Mouse (Mus musculus): ENCODE data around the gene Nr2e3. TPM values are rescaled to one million over a fixed set of nuclear protein-coding genes. Genes with fewer than 3 reads are reported as not detected.
"Not testable (repeated sequence)": the region's sequence is repeated elsewhere in the genome, so short reads cannot be mapped to it uniquely, and the experiment has no call there.

The Nr2e3 gene
- polyA plus RNA-seq, 1 experiment from 2014 or later = 8.0 TPM

DNA sequence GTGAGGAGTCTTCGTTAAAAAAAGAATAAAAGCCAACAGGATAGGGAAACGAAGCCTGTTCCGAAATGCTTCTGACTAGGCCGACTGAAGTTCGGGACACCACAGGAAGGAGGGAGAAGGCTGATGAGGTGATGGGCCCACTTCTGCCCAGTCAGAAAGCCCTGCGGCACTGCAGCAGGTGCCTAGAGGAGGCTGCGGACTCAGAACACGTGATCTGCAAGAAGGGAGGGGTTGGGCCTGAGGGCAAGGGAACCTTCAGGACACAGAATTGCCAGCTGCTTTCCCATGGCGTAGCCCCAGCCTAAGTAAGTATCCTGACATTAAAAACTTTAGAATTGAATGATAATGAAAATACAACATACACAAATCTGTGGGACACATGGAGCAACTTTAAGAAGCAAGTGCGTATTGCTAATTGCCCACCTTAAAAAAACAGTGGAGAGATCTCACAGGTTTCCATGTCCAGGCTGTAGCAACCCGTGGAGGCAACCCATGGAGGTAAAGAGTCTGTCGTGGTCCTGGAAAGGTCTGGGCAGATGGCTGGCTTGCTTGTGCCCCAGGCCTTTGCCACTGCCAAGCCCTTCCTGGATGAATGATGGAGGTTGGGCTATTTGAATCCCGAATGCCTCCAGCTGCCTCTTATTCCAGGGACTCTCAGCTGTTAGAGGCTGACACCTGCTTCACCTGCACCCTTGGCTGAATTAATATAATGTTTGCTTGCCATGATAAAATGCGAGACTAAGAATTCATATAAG is 919 bp upstream of the Nr2e3 start:
- Histone ChIP-seq H3K4me1 (replicated peaks) (0 out of 2 replicates have a peak, but pooled peaks cover 8% of the 10 kb centered on the region), H3K4me2 (replicated peaks) (no peak overlapping the region)
- ATAC-seq = no peak

DNA sequence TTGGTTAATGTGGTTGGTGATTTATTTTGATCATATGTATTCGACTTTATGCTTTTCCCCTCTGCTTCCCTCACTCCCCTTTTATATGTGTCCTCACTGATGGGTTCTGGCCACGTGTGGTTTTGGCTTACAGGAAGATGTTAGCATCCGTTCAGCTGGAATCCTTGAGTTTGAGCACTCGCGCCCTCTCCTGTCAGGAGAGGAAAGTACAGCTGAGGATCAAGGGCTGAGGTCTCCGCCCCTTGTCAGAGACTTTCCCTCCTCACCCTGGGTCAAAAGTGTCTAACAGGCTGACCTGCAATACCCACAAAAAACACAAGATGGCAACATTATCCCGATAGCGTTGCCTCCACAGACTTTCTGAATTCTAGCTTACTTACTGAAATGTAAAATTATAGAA is 1.2 kb downstream of the Nr2e3 start:
- no peaks in the 10 kb centered on the region for H3K27me3 ChIP-seq (replicated peaks)
- ATAC-seq = peak; percentile 68
- H3K4me3 ChIP-seq (replicated peaks) = no peak overlapping the region
- no peak overlapping the region for H3K9ac ChIP-seq
- no peak overlapping the region for H3K27ac ChIP-seq
- H3K4me1 ChIP-seq (replicated peaks) = peaks cover 16% of the 10 kb centered on the region; the same call in 1 of the 2 replicates
- 2% methylated on average over 8 of the region's 8 CpGs for WGBS
- no peaks in the 10 kb centered on the region for H3K9me3 ChIP-seq
- H3K4me2 ChIP-seq (replicated peaks) = no peak overlapping the region
- no peaks in the 10 kb centered on the region for H3K36me3 ChIP-seq

More for the DNA sequence above, 919 bp upstream of the Nr2e3 start:
- WGBS = 68% methylated on average over 14 of the region's 14 CpGs
- H3K36me3 ChIP-seq = no peaks in the 10 kb centered on the region
- no peak overlapping the region for H3K4me3 ChIP-seq (replicated peaks)
- no peak overlapping the region for H3K9ac ChIP-seq
- no peaks in the 10 kb centered on the region for H3K27me3 ChIP-seq (replicated peaks)
- no peaks in the 10 kb centered on the region for H3K9me3 ChIP-seq
- H3K27ac ChIP-seq = no peak overlapping the region

DNA sequence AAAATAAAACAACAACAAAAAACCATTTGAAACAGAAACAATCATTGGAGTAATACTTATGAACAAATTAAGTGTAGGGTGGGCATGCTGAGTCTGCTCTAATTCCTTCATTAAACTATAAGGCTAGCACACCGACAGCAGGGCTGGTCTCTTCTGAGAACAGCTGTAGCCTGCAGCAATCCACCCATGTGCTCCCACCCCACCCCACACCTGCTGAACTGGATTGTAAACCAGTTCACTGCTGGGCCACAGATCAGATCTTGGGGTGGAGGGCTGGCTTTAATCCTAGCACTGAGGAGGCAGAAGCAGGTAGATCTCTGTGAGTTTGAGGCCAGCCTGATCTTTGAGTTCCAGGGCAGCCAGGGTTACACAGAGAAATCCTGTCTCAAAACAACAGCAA is 2.3 kb downstream of the Nr2e3 start:
- WGBS = 46% methylated on average over 1 of the region's 1 CpGs
- H3K9ac ChIP-seq; H3K4me3 ChIP-seq (replicated peaks); H3K4me2 ChIP-seq (replicated peaks); H3K27me3 ChIP-seq (replicated peaks); H3K9me3 ChIP-seq; H3K36me3 ChIP-seq: not testable (repeated sequence)
- H3K27ac ChIP-seq = peak overlapping the region; percentile 55; the same call in 1 of the 2 replicates
- peaks cover 24% of the 10 kb centered on the region for H3K4me1 ChIP-seq (replicated peaks)
- ATAC-seq = peak; percentile 20; the same call in 1 of the 2 replicates

DNA sequence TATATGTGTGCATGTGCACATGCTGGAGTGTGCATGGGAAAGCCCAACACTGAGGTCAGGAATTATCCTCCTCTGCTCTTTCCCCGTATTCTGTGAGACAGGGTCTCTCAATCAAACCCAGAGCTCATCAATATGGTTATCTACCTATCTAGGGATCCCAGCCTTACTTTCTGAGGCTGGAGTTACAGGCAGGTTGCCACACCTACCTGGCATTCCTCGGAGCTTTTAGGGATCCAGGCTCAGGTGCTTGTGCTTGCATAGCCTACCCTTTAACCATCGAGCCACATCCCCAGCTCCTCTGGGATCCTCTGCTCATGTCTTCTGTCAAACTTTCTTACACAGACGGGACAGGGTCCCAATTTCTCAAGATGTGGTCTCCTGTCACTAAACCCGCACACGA is 4.0 kb downstream of the Nr2e3 start:
- Histone ChIP-seq H3K27me3 (replicated peaks) (no peaks in the 10 kb centered on the region), H3K36me3 (no peaks in the 10 kb centered on the region), H3K27ac (no peak overlapping the region), H3K9ac (no peak overlapping the region), H3K4me1 (replicated peaks) (peaks cover 24% of the 10 kb centered on the region), H3K9me3 (no peaks in the 10 kb centered on the region), H3K4me3 (replicated peaks) (no peak overlapping the region), H3K4me2 (replicated peaks) (peak overlapping the region; percentile 20; the same call in 1 of the 2 replicates)
- WGBS = 31% methylated on average over 6 of the region's 6 CpGs
- no peak for ATAC-seq

DNA sequence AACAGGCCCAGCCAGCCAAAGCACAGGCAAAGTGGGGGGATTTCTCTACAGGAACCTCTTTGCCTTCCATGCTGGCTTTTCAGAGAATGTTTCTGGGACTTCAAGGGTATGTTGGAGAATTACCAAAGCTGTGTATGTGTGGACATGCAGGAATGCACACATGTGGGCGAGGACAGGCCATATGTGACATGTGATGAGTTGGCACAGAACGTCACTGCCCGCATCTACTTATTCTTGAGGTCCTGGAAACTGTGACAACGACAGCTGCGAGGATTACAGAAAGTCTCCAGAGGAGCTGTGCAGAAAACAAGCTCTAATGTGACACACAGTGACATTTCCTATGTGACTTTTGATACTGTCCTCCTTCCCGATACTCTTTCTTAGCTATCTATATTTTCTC is 4.8 kb downstream of the Nr2e3 start:
- no peaks in the 10 kb centered on the region for H3K36me3 ChIP-seq
- H3K9me3 ChIP-seq = no peaks in the 10 kb centered on the region
- 77% methylated on average over 6 of the region's 6 CpGs for WGBS
- H3K4me1 ChIP-seq (replicated peaks) = peaks cover 26% of the 10 kb centered on the region
- H3K4me2 ChIP-seq (replicated peaks) = no peak overlapping the region
- H3K9ac ChIP-seq = no peak overlapping the region
- 0 out of 2 replicates have a peak overlapping the region, but pooled peaks have one; percentile 56 for H3K27ac ChIP-seq
- ATAC-seq = no peak
- no peak overlapping the region for H3K4me3 ChIP-seq (replicated peaks)
- H3K27me3 ChIP-seq (replicated peaks) = no peaks in the 10 kb centered on the region

DNA sequence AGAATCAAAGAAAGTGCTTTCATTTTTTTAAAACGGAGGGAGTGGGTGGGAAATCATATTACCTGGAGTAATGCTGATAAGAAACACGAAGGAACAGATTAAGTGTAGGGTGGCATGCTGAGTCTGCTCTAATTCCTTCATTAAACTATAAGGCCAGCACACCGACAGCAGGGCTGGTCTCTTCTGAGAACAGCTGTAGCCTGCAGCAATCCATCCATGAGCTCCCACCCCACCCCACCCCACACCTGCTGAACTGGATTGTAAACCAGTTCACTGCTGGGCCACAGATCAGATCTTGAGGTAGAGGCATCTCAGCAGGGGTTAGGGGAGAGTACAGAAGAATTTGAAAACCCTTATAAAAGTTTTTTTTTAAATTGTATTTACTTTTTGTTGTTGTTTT is 5.3 kb downstream of the Nr2e3 start:
- Histone ChIP-seq H3K9me3 (no peaks in the 10 kb centered on the region), H3K36me3 (no peaks in the 10 kb centered on the region), H3K27me3 (replicated peaks) (no peaks in the 10 kb centered on the region), H3K4me2 (replicated peaks) (no peak overlapping the region), H3K9ac (no peak overlapping the region), H3K4me3 (replicated peaks) (no peak overlapping the region), H3K4me1 (replicated peaks) (peaks cover 26% of the 10 kb centered on the region), H3K27ac (peak overlapping the region; percentile 70)
- 37% methylated on average over 3 of the region's 3 CpGs for WGBS
- no peak for ATAC-seq

DNA sequence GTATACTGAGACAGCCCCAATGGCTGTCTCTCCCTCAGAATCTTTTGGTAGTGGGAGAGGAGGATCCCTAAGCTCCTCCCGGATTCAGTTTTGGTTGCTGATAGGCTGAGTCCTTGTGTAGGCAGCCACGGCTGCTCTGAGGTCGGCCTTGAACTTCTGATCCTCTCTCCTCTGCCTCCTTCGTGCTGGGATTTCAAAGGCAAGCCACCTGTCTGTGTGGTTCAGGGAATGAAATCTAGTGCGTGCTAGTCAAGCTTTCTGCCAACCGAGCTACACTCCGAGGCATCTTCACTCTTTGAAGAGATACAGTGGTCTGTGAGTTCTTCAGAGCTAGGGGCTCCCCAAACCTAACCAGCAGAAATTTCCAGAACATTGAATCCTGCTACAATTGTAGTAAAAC is 6.9 kb downstream of the Nr2e3 start:
- Histone ChIP-seq H3K9me3 (no peaks in the 10 kb centered on the region), H3K4me3 (replicated peaks) (no peak overlapping the region), H3K27me3 (replicated peaks) (no peaks in the 10 kb centered on the region), H3K36me3 (no peaks in the 10 kb centered on the region), H3K4me1 (replicated peaks) (peaks cover 29% of the 10 kb centered on the region), H3K9ac (no peak overlapping the region), H3K4me2 (replicated peaks) (no peak overlapping the region), H3K27ac (peak overlapping the region; percentile 83)
- ATAC-seq = no peak
- 75% methylated on average over 7 of the region's 7 CpGs for WGBS

DNA sequence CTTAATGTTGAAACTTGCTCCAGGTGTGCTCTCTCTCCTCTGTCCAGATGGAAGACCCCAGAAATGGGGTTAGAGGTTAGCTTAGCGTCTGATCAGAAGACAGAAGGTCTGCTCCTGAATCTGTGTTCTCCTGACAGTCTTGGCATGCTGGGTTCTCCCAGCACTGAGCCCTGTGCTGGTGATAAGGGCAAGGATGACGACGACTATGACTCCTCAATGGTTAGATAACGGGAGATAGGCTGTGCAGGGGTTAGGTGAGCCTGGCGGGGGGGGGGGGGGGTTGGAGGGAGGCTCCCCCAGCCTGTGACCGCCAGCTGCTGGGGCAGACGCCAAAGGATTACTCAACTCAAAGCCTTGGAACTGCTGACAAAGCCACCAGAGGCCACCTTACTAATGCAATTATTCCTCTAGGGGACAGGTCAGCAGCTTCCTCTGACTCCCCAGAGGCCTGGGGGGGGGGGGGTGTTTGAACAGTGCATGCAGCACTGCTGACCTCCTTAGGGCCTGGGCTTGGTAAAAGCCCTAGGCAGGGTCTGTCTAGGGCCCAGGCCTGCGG is 7.9 kb downstream of the Nr2e3 start:
- H3K4me1 ChIP-seq (replicated peaks) = peaks cover 33% of the 10 kb centered on the region
- peak overlapping the region; percentile 44 for H3K4me2 ChIP-seq (replicated peaks)
- H3K9ac ChIP-seq = no peak overlapping the region
- no peak overlapping the region for H3K4me3 ChIP-seq (replicated peaks)
- H3K27me3 ChIP-seq (replicated peaks) = no peaks in the 10 kb centered on the region
- ATAC-seq = peak; percentile 68
- no peaks in the 10 kb centered on the region for H3K9me3 ChIP-seq
- WGBS = 54% methylated on average over 8 of the region's 8 CpGs
- peak overlapping the region; percentile 83 for H3K27ac ChIP-seq
- no peaks in the 10 kb centered on the region for H3K36me3 ChIP-seq

DNA sequence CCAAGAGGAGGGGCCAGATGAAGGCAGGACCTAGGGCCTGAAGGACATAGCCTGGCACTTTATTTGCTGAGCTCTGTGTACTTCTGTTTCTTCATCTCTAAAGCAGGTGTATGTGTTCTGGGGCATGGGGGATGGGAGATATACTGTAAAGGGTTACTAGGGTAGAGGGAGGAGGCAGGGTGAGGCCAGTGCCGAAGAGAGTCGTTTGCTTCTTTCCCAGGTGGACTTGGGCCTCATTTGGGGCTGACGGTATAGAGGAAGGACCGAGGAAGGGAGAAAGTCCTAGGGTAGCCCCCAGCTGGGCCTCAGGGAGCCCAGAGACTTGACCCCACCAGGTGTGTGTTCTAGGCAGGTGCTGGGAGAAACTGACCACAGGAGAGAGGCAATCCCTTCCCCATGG is 8.5 kb downstream of the Nr2e3 start:
- no peak overlapping the region for H3K4me3 ChIP-seq (replicated peaks)
- H3K27me3 ChIP-seq (replicated peaks) = no peaks in the 10 kb centered on the region
- peak overlapping the region; percentile 44 for H3K4me2 ChIP-seq (replicated peaks)
- no peak overlapping the region for H3K9ac ChIP-seq
- WGBS = 55% methylated on average over 4 of the region's 4 CpGs
- ATAC-seq = peak; percentile 81
- H3K4me1 ChIP-seq (replicated peaks) = peaks cover 30% of the 10 kb centered on the region
- H3K9me3 ChIP-seq = no peaks in the 10 kb centered on the region
- no peaks in the 10 kb centered on the region for H3K36me3 ChIP-seq
- H3K27ac ChIP-seq = peak overlapping the region; percentile 83

DNA sequence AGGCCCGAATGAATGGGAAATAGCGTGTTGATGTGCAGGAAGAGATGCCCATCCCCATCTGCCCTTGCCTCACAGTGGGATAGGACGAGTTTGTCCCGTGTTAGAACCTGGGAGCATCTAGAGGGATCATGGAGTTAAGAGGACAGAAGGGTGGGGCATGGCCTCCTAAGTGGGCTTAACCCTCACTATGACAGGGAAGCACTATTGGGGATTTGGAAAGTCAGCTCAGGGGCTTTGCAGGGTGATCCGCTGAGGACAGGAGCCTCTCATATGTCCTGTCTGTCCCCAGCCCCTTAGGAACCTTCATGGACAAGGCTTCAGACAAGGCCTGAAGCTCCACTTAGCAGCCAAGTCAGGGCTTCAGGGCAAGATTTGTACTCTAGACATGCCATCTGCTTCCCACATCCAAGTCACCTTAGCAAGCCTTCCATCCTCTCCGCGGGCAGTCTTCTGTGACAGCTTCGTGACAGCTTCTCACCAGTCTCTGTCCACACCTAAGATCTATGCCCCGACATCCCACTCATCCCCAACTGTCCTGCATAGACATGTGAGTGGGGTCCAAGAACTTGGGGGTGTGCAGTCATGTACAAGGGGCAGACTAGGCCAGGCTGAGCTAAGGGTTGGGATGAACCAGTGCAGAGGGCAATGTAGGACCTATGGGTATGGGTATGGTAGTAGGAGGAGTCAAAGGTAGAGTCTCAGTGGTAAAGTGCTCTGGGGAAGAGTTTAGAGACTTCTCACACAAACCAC is 9.3 kb downstream of the Nr2e3 start:
- Histone ChIP-seq H3K36me3 (no peaks in the 10 kb centered on the region), H3K4me1 (replicated peaks) (peaks cover 25% of the 10 kb centered on the region), H3K4me2 (replicated peaks) (no peak overlapping the region), H3K9ac (no peak overlapping the region), H3K27ac (no peak overlapping the region), H3K27me3 (replicated peaks) (no peaks in the 10 kb centered on the region), H3K4me3 (replicated peaks) (no peak overlapping the region), H3K9me3 (no peaks in the 10 kb centered on the region)
- no peak for ATAC-seq
- WGBS = 90% methylated on average over 9 of the region's 9 CpGs

DNA sequence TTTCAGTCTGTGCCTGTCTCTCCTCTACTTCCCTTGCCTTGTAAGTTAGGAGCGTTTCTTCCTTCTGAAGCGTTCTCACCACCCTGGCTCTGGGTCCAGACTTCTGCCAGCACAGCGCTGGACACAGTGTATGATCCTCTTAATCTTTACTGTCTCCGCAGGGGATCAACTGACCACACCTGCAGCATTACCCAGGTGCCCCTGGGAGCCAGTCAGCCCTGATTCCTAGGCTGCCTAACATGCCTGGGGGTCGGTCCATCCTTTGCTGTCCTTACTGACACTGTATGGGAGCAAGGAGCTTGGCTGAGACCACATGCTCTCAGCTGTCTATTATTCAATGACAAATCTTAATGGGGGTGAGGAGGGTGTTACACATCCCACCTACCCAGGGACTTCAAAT is 10.5 kb downstream of the Nr2e3 start:
- Histone ChIP-seq H3K9ac (no peak overlapping the region), H3K27me3 (replicated peaks) (no peaks in the 10 kb centered on the region)

DNA sequence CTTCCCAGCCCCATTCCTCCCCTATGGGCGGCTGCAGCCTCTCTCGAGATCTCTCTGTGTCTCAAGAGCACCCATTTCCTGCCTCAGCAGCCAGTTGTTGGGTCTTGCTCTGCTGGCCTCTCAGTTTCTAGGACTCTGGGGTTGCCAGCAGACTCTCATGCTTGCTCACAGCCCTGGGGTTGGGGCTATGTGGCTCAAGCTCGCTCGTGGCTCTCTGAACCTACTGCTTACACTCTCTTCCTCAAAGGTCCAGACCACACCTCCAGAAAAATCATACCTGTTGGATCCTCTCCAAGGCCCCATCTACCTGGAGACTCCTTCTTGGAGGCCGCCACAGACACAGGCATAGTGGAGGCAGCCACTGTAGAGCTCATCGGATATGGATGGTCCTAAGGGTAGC is 10.9 kb downstream of the Nr2e3 start:
- no peak overlapping the region for H3K4me3 ChIP-seq (replicated peaks)
- H3K4me1 ChIP-seq (replicated peaks) = peaks cover 17% of the 10 kb centered on the region
- no peaks in the 10 kb centered on the region for H3K27me3 ChIP-seq (replicated peaks)
- no peaks in the 10 kb centered on the region for H3K36me3 ChIP-seq
- no peak overlapping the region for H3K9ac ChIP-seq
- WGBS = 81% methylated on average over 6 of the region's 6 CpGs
- no peak overlapping the region for H3K27ac ChIP-seq
- no peak overlapping the region for H3K4me2 ChIP-seq (replicated peaks)
- ATAC-seq = no peak
- no peaks in the 10 kb centered on the region for H3K9me3 ChIP-seq

More for the DNA sequence above, 10.5 kb downstream of the Nr2e3 start:
- 86% methylated on average over 5 of the region's 5 CpGs for WGBS
- Histone ChIP-seq H3K27ac (no peak overlapping the region), H3K4me2 (replicated peaks) (no peak overlapping the region), H3K36me3 (no peaks in the 10 kb centered on the region), H3K4me1 (replicated peaks) (peaks cover 17% of the 10 kb centered on the region), H3K9me3 (no peaks in the 10 kb centered on the region), H3K4me3 (replicated peaks) (no peak overlapping the region)
- no peak for ATAC-seq

All from intestine, embryonic 15.5 days (tissue).